Mouse (Mus musculus) ovary, postnatal 36 days (tissue): ENCODE results near the gene Ranbp3.

ENCODE experiments used
- DNase-seq: peaks from one replicate; pipeline ENCODE4 v3.0.0; 2022; ENCODE audit warnings: low spot score, mixed read lengths

Ranbp3 gene

DNA sequence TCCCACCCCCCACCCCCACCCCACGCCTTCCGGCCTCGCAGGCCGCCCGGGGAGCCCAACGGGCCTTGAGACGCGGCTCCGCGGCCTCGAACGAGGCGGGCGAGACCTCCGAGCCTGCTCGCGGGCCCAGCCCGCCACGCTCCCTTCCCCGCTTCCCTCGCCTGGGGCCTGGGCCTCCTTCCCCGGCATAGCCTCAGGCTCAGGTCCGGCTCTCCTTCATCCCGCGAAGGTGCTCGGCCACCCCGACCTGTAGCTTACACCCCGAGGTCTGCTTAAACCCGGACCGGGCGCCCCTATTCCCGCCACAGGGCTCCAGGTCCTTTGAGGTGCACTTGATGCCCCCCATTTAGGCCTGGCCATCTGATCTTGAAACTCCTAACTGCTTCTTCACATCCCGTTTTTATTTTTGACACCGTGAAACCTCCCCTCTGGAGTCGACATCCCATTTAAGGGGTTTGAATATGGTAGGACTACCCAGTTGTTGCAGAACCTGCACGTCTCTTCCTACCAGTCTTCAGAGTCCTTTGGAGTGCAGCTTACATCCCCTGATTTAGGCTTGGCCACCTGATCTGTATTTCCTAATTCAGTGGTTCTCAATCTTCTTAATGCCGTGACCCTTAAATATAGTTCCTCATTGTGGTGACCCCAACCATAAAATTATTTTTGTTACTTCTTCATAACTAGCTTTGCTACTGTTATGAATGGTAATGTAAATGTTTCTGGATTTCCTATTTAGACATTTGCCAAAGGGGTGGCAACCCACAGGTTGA is 738 bp downstream of the Ranbp3 start:
- no peak for DNase-seq

GRCm38 (mm10) chr17:56681791-56682190 is 8.7 kb downstream of the Ranbp3 start:
- no peak for DNase-seq

- DNase-seq: no peak
These were observed 9.8 kb downstream of the Ranbp3 start for GRCm38 (mm10) chr17:56682880-56683279.

- DNase-seq: no peak
These were observed 10.5 kb downstream of the Ranbp3 start for GRCm38 (mm10) chr17:56683546-56684140.

GRCm38 (mm10) chr17:56684649-56685048 is 11.6 kb downstream of the Ranbp3 start:
- no peak for DNase-seq

- no peak for DNase-seq
These were observed 13.7 kb downstream of the Ranbp3 start for GRCm38 (mm10) chr17:56686801-56687200.

DNA sequence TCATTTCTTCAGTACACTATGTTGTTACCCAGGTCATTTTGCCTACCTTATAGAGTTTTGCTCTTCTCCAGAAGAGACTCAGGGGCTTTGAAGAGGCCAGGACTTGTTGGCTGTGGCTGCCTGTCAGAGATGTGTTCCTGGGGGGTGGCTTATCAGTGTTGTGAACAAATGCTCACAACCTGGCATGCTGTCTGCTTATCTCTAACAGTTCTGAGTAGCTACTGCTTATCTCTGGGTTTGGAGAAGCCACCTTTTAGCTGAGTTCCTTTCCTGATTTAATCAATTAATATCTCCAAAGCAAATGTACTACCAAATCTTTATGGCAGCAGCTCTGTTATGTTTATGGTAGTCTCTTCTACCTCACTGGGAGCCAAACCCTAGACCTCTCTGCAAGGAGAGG is 15.0 kb downstream of the Ranbp3 start:
- DNase-seq: no peak

DNA sequence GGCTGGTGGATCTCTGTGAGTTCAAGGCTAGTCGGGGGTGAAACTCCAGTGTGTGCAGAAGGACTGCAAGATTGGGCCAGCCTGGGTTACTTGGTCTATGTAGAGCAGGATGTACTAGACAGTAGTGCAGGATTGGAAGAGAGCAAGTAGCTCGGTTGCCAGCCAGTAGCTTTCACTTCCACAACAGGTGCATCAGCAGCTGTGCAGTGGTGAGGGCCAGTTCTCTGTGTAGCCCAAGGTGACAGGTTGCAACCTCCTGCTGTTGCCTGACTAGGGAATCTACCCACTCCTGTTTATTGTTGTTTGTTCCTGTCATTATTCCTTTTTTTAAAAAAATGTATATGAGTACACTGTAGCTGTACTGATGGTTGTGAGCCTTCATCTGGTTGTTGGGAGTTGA is 15.6 kb downstream of the Ranbp3 start:
- DNase-seq: no peak

- DNase-seq: no peak
These were observed 20.3 kb downstream of the Ranbp3 start for GRCm38 (mm10) chr17:56693395-56693794.

DNA sequence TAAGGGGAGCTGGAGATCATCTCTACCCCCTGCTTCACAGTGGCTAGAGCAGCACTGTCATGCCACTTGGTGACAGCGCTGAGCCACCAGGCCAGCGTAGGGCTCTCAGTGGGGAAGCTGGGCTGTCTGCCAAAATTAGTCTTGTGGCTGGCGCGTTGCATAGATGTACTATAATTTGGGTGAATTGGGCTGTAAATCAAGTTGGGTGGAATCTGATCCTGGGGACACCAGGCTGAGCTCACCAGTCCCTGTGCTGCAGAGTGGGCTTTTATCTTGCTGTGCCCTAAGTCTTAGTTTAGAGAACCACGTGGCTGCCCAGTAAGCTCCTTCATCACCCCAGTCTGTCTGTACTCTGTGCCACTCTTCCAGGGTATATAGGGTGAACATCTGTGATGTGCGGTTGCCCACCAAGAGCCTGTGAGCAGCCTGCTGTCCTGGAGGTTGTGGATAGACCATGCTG is 20.8 kb downstream of the Ranbp3 start:
- no peak for DNase-seq

GRCm38 (mm10) chr17:56700451-56700850 is 27.4 kb downstream of the Ranbp3 start:
- no peak for DNase-seq

DNA sequence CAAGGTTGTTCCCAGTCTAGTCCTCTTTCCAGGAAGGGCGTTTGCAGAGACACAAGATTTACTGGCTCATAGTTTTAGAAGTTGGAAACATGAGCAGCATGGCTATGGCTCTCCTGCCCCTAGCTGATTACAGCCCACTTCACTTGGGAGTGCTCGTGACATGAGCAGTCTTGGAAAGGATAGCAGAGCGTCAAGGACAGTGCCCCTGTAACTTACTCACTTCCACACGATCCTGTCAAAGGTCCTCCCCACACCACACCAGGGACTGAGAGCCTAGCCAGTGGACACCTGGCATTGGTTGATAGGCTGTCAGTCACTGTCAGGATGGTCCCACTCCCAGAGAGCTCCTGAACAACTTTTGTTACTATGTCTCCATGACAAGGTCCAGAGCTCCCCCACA is 29.9 kb downstream of the Ranbp3 start:
- DNase-seq: no peak

- no peak for DNase-seq
These were observed 33.4 kb downstream of the Ranbp3 start for GRCm38 (mm10) chr17:56706515-56706914.

DNA sequence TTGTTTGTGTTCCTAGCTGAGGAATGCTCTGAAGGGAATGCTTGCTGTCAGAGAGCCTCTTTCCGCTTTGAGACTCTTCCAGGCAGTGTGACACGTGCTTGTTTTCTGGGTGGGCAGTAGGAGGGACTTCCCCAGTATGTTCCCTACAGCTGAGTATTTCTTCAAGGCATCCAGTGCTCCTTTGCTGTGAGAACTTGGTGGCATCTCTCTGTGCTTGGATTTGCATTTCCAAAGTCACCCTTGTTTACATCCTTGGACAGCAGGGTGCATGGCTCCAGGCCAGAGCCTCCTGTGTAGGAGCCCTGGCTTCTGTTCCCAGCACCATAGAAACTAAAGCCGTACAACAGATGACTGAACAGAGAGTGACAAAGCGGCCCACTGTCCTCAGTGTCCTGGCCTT is 35.6 kb downstream of the Ranbp3 start:
- DNase-seq: no peak

GRCm38 (mm10) chr17:56709708-56710107 is 36.6 kb downstream of the Ranbp3 start:
- DNase-seq: no peak

DNA sequence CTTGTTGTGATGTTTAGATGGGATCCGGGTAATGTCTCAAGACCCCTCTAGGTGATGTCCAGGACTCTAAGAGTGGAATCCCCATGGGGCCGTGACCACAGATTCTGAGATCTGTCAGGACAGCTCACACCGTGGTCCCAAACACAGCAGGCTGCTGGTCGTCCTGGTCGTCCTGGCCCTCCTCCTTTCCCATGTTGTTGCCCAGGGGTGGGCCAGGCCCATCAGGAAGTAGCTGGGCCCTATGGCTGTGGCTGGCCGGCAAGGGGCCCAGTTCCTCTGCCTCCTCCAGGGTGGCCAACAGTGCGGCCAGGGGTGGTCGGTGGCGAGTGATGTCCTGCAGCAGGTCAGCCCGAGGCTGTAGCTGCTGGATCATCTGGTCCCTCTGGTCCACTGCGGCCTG is 42.3 kb downstream of the Ranbp3 start:
- DNase-seq: no peak

- DNase-seq: no peak
These were observed 43.0 kb downstream of the Ranbp3 start for GRCm38 (mm10) chr17:56715914-56716654.

DNA sequence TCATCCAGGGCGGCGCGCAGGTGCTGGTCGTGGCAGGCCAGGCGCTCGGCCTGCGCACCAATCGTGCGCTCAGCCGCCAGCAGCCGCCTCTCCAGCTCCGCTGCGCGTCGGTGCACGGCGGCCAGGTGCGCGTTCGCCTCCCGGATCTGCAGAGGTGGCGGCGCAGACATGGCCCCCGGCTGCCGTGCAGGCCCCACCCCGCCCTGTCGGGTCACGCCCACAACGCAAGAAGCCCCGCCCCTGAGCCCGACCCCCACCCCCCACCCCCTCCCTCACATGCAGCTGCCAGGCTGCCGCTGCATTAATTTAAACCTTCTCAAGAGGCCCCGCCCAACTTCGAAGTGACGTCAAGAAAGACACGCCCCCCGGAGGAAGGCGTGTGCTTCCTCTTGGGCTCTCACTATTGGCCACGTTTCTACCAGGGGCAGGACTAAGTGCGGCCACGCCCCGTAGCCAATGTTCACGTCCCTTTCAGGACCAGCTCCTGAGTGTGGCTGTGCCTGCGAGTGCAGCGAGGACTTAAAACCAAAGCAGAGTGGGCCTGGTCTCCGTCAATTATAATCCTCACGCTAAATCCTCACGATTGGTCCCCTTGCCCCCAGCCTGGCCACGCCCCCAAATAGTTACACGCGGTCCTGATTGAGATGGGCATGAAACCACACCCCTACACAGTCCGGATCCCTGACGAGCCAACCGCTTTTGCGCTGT is 43.7 kb downstream of the Ranbp3 start:
- DNase-seq: peak; percentile 94

DNA sequence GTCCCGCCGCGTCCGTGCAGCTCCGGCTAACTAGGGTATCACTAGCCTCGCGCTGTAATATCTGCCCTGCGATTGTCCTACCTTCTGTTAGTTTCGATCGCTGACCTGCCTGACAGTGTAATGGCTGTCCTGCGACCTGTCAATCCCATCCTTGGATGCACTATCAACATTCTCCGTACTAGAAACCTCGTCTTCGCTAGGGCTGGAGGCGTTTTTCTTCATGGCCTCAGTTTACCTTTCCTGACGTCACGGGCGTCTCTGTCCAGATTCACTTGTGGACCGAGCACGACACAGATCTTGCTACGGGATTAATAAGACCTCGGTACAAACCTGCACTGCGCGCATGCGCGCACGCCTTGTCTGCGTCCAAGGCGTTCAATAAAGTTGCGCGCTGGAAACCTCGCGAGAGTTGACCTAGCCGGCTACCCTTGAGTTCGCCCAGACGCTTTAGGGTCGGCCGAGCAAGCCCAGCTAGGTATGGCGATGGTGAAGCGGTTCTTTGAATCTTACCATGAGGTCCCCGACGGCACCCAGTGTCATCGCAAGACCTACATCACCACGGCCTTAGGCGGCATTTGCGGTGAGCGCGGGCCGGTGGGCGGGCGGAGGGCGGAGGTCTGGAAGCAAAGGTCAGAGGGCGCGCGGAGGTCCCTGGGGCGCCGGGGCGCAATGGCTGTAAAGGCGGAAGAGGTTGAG is 44.4 kb downstream of the Ranbp3 start, which contains the start of the genes Ndufa11 and Vmac:
Gene Ndufa11, plus strand, starts transcription at position 405 of the 696 bp plus-strand sequence.
Gene Vmac, minus strand, starts transcription at position 660 of the 696 bp plus-strand sequence.
- peak; percentile 93 for DNase-seq

DNA sequence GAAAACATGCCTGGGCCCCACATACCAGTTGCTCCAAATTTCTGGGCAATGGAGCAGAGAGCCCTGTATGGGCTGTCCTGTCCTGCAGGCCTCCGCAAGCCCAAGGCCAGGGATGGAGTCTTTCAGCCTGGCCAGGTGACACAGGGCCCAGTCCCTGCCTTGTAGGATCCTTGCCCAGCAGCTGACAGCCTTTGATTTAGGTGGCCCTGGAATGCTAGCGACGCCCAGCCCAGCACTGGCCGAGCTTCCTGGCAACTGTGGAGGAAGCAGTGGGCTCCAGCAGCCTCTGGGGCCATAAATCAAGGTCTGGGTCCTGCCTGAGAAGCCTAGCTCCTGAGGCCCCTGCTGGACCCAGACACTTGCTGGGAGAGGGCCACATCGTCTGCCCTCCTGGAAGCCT is 49.3 kb downstream of the Ranbp3 start:
- peak; percentile 43 for DNase-seq

DNA sequence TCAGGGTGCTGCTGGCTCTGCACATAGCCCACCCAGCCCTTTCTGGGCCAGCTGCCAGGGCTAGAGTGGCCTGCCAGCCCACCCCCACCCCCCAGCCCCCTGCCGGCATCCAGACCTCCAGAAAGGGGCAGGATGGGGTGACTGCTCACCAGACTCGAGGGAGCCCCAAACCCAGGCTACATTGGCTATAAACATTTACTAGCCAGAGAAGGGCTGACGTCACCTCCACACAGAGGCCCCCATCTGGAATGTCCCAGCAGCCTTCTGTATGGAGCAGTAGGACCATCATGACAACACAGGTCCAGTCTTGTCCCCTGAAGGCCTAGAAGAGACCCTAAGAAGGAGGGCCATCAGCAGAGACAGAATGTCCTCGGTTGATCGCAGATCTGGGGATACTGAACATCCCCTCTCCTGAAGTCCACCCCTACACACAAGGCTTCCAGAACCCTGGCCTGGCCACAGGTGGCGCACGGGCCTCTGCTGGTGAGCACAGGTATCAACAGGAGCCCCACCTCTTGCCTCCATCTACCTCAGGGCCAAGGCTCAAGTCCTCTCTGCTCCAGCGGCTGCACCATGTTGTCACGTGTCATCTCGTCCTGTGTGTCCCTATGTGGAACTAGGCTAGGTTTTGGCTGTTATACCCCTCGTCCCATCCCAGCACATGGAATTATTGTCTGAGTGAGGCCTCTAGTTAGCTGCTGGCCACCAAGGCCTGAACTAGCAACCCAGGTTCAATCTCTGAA is 50.5 kb downstream of the Ranbp3 start:
- DNase-seq: no peak
